Mouse (Mus musculus): ENCODE measurements at regions not wholly inside any gene's neighbourhood (a gene's known extent, or its start where the extent isn't known, plus 50 kb on each side); places are given as distances from the start of the nearest gene placed in this dataset.
A peak's percentile ranks its signal among the peaks of the same experiment; 100 is the strongest.

DNA sequence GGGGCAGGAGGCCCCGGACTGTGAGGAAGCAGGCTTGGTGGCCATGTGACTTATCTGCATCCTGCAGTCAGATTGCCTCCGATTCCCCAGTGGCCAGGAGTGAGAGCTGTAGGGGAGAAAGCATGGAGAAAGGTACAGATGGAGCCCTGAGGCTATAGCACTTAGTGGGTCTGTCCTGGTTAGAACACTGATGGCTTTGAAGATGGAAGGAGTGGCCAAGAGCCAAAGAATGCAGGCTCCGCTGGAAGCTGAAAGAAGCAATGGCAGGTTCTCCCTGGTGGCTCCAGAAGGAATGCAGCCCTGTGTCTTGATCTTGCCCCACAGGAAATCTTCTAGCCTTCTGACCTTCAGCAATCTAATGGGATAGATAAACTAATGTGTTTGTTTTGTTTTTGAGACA, 926.3 kb downstream of the 4930447A16Rik start:
- H3K4me3 ChIP-seq (replicated peaks; ENCODE audit: low read length): no peak overlapping the region
- no peak overlapping the region for H3K27ac ChIP-seq
- no peak overlapping the region for H3K9ac ChIP-seq
- no peak for DNase-seq (ENCODE audit: low spot score)
- H3K4me2 ChIP-seq (replicated peaks): no peak overlapping the region
- H3K27me3 ChIP-seq (ENCODE audit: control insufficient read depth, insufficient read depth, low read length): no peaks in the 10 kb centered on the region
- H3K36me3 ChIP-seq (replicated peaks; ENCODE audit: control insufficient read depth, insufficient read depth): no peaks in the 10 kb centered on the region
- H3K9me3 ChIP-seq (ENCODE audit: control insufficient read depth, low read length): no peaks in the 10 kb centered on the region; the same call in 1 of the 2 replicates
- 84% methylated on average over 3 of the region's 3 CpGs for WGBS
- no peak for ATAC-seq (ENCODE audit: low FRiP score)
- no peaks in the 10 kb centered on the region for H3K4me1 ChIP-seq (replicated peaks; ENCODE audit: control insufficient read depth, insufficient read depth, low read length)

DNA sequence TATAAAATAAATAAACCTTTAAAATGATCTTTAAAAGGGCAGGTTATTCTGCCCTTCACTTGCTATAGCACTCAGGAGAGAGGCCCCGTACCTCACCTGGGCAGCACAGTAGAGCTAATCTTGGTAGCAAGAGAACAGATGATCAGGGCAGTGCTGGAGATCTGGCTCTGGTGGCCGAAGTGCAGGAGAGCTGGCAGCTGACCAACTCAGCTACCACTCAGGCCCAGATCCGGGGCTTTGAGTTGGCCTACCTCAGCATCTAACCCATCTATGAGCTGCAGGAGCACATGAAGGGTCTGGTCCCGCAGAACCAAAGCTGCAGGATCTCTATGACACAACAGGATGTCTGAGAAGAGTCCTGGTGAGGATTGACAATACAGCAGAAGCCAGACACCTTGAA, 928.0 kb downstream of the 4930447A16Rik start:
- no peak overlapping the region for H3K4me3 ChIP-seq (replicated peaks; ENCODE audit: low read length)
- ATAC-seq (ENCODE audit: low FRiP score): no peak
- H3K9ac ChIP-seq: no peak overlapping the region
- WGBS: 83% methylated on average over 4 of the region's 4 CpGs
- no peak overlapping the region for H3K27ac ChIP-seq
- no peaks in the 10 kb centered on the region for H3K27me3 ChIP-seq (ENCODE audit: control insufficient read depth, insufficient read depth, low read length)
- DNase-seq (ENCODE audit: low spot score): no peak
- no peaks in the 10 kb centered on the region for H3K36me3 ChIP-seq (replicated peaks; ENCODE audit: control insufficient read depth, insufficient read depth)
- H3K9me3 ChIP-seq (ENCODE audit: control insufficient read depth, low read length): no peaks in the 10 kb centered on the region; the same call in 1 of the 2 replicates
- no peak overlapping the region for H3K4me2 ChIP-seq (replicated peaks)
- no peaks in the 10 kb centered on the region for H3K4me1 ChIP-seq (replicated peaks; ENCODE audit: control insufficient read depth, insufficient read depth, low read length)

DNA sequence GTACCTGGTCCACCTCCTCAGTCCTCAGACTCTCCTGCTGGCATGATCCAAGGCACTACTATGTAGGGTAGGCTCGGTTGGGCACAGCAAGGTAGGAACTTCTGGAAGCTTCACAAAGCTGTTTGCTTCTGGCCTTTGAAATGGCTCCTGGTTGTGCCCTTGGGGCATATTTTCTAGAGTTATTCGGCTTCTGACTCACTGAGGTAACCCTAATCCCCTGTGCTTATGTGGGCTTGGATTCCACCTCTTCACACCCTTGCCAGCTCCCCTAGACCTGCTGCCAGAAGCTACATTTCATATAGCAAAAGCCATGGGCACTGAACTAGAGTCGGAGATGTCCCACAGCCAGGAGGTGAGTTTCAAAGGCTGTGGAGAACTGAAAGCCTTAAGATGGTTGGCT, 933.7 kb downstream of the 4930447A16Rik start:
- Histone ChIP-seq H3K9ac (no peak overlapping the region), H3K4me3 (replicated peaks; ENCODE audit: low read length) (no peak overlapping the region), H3K4me2 (replicated peaks) (no peak overlapping the region), H3K4me1 (replicated peaks; ENCODE audit: control insufficient read depth, insufficient read depth, low read length) (no peaks in the 10 kb centered on the region), H3K36me3 (replicated peaks; ENCODE audit: control insufficient read depth, insufficient read depth) (no peaks in the 10 kb centered on the region), H3K27me3 (ENCODE audit: control insufficient read depth, insufficient read depth, low read length) (no peaks in the 10 kb centered on the region), H3K27ac (no peak overlapping the region), H3K9me3 (ENCODE audit: control insufficient read depth, low read length) (peaks cover 10% of the 10 kb centered on the region; the same call in 1 of the 2 replicates)
- 91% methylated on average over 3 of the region's 3 CpGs for WGBS
- DNase-seq (ENCODE audit: low spot score): no peak
- ATAC-seq (ENCODE audit: low FRiP score): no peak

DNA sequence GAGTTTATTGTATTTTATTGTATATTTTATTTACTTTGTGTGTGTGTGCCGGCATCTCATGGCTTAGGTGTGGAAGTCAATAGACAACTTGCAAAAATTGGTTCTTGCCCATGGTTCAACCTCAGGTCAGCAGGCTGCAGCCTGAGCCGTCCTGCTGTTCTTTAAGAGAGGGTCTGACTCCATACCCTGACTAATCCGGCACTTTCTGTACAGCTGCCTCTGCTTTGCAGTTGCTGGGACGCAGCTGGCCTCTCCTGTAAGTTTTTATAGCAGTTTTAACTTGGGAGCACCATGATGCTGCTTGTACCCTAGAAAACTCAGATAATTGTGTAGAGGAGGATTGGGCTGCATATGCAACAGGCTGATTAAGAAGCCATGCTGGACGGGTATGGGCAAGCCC, 938.2 kb downstream of the 4930447A16Rik start:
- Histone ChIP-seq H3K4me2 (replicated peaks) (no peak overlapping the region), H3K27me3 (ENCODE audit: control insufficient read depth, insufficient read depth, low read length) (no peaks in the 10 kb centered on the region), H3K4me3 (replicated peaks; ENCODE audit: low read length) (no peak overlapping the region), H3K9ac (no peak overlapping the region), H3K4me1 (replicated peaks; ENCODE audit: control insufficient read depth, insufficient read depth, low read length) (no peaks in the 10 kb centered on the region), H3K9me3 (ENCODE audit: control insufficient read depth, low read length) (peaks cover 10% of the 10 kb centered on the region; the same call in 1 of the 2 replicates), H3K36me3 (replicated peaks; ENCODE audit: control insufficient read depth, insufficient read depth) (no peaks in the 10 kb centered on the region), H3K27ac (no peak overlapping the region)
- DNase-seq (ENCODE audit: low spot score) (no peak), ATAC-seq (ENCODE audit: low FRiP score) (no peak)
- WGBS: 79% methylated on average over 5 of the region's 5 CpGs

DNA sequence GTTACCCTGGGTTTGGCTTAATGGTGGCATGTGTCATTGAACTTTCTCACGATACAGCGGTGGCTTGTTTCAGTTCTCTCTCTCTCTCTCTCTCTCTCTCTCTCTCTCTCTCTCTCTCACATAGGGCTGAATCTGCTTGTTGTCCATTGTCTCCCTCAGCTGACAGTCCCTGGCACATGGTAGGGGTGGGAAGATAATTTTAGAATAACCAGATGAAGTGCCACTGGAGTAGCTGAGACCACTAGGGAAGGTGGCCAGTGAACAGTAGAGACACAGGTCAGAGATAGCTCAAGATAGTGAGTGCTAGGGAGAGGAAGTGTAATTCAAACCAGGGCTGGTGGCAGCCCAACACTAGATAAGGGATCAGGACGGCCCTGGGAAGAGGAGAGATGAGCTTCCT, 938.7 kb downstream of the 4930447A16Rik start:
- Histone ChIP-seq H3K27ac (no peak overlapping the region), H3K4me3 (replicated peaks; ENCODE audit: low read length) (no peak overlapping the region), H3K27me3 (ENCODE audit: control insufficient read depth, insufficient read depth, low read length) (no peaks in the 10 kb centered on the region), H3K4me2 (replicated peaks) (no peak overlapping the region), H3K9me3 (ENCODE audit: control insufficient read depth, low read length) (peaks cover 10% of the 10 kb centered on the region; the same call in 1 of the 2 replicates), H3K9ac (no peak overlapping the region), H3K36me3 (replicated peaks; ENCODE audit: control insufficient read depth, insufficient read depth) (no peaks in the 10 kb centered on the region), H3K4me1 (replicated peaks; ENCODE audit: control insufficient read depth, insufficient read depth, low read length) (no peaks in the 10 kb centered on the region)
- ATAC-seq (ENCODE audit: low FRiP score): no peak
- DNase-seq (ENCODE audit: low spot score): no peak
- 84% methylated on average over 3 of the region's 3 CpGs for WGBS

DNA sequence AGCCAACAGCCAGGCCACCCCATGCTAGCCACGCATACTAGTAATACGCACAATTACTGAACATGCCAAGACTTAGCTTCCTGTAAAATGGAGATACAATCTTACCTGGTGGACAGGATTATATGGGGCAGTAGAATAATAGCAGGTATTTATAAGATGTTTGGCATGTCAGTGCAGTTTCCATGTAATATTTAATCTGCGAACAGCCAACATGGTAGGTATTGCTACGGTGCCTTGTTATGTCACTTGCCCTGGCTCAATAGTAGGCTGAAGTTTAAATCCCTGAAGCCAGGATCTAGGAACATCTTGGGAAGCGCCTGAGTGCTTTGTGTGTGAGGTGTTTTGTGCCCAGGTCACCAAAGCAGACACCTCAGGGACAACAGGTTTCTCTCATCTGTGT, 942.3 kb downstream of the 4930447A16Rik start:
- WGBS: 94% methylated on average over 5 of the region's 5 CpGs

DNA sequence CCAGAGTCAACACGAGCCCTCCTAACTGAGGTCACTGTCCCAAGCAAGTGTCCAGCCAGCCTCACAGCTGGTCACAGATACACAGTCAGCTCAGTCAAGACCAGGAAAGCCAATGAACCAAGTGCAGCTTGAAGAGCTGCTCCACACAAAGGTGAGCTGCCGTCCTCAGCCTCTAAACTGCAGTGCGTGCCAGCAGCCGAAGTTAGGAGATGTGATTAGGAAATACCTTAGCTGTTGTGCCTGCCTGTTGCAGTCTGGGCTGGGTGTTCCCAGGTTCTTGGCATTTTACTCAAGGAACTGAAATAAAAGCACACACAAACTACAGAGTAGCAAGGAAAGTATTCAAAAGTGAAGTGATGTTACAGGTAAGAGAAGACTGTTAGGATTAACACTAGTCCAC, 942.9 kb downstream of the 4930447A16Rik start:
- no peak for ATAC-seq (ENCODE audit: low FRiP score)
- WGBS: 92% methylated on average over 4 of the region's 4 CpGs

More for the DNA sequence above, 942.3 kb downstream of the 4930447A16Rik start:
- H3K4me3 ChIP-seq (replicated peaks; ENCODE audit: low read length): no peak overlapping the region
- no peak overlapping the region for H3K9ac ChIP-seq
- no peak for ATAC-seq (ENCODE audit: low FRiP score)
- DNase-seq (ENCODE audit: low spot score): no peak
- no peaks in the 10 kb centered on the region for H3K36me3 ChIP-seq (replicated peaks; ENCODE audit: control insufficient read depth, insufficient read depth)
- H3K4me2 ChIP-seq (replicated peaks): no peak overlapping the region
- no peaks in the 10 kb centered on the region for H3K27me3 ChIP-seq (ENCODE audit: control insufficient read depth, insufficient read depth, low read length)
- no peaks in the 10 kb centered on the region for H3K4me1 ChIP-seq (replicated peaks; ENCODE audit: control insufficient read depth, insufficient read depth, low read length)
- H3K27ac ChIP-seq: no peak overlapping the region
- no peaks in the 10 kb centered on the region for H3K9me3 ChIP-seq (ENCODE audit: control insufficient read depth, low read length)

DNA sequence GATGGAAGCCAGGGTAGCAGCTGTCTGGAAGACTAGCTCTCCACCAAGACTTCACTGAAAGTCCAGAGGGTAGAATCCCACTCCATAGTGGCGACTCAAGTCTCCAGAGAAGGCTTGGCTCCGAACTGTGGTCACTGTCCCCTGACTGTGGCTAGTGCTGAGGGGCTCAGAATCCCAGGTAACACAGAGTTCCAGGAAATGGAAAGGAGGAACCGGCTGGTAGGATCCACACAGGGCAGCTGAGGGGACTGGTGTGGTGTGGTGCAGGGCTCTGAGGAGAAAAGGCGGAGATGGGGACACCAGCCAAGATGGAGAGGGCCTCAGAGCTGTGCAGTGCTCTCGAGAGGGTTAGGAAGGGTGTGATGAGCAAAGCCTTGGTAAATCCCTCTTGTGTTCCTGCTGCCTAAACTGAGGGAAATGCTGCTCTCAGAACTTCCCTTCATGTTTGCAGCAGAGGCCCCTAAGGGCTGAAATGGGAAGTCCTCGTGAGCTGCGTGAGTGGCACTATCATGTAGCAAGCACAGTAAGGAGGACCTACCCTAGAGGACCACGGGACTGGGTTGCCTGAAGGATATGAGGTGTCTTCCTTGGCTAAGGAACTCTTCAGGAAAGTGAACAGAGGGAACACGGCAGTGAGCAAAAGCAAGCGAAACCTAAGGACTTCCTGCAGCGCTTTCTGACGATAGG, 946.2 kb downstream of the 4930447A16Rik start:
- DNase-seq (ENCODE audit: low spot score) (no peak), ATAC-seq (ENCODE audit: low FRiP score) (no peak)
- no peak overlapping the region for H3K4me2 ChIP-seq (replicated peaks)
- H3K27ac ChIP-seq: no peak overlapping the region
- no peak overlapping the region for H3K4me3 ChIP-seq (replicated peaks; ENCODE audit: low read length)
- H3K36me3 ChIP-seq (replicated peaks; ENCODE audit: control insufficient read depth, insufficient read depth): no peaks in the 10 kb centered on the region
- 0 out of 2 replicates have a peak, but pooled peaks cover 7% of the 10 kb centered on the region for H3K4me1 ChIP-seq (replicated peaks; ENCODE audit: control insufficient read depth, insufficient read depth, low read length)
- H3K9ac ChIP-seq: no peak overlapping the region
- H3K9me3 ChIP-seq (ENCODE audit: control insufficient read depth, low read length): no peaks in the 10 kb centered on the region
- H3K27me3 ChIP-seq (ENCODE audit: control insufficient read depth, insufficient read depth, low read length): no peaks in the 10 kb centered on the region
- 88% methylated on average over 12 of the region's 12 CpGs for WGBS

More for the DNA sequence above, 942.9 kb downstream of the 4930447A16Rik start:
- Histone ChIP-seq H3K9ac (no peak overlapping the region), H3K27ac (no peak overlapping the region), H3K36me3 (replicated peaks; ENCODE audit: control insufficient read depth, insufficient read depth) (no peaks in the 10 kb centered on the region), H3K4me3 (replicated peaks; ENCODE audit: low read length) (no peak overlapping the region), H3K4me1 (replicated peaks; ENCODE audit: control insufficient read depth, insufficient read depth, low read length) (no peaks in the 10 kb centered on the region), H3K27me3 (ENCODE audit: control insufficient read depth, insufficient read depth, low read length) (no peaks in the 10 kb centered on the region), H3K9me3 (ENCODE audit: control insufficient read depth, low read length) (no peaks in the 10 kb centered on the region), H3K4me2 (replicated peaks) (no peak overlapping the region)
- no peak for DNase-seq (ENCODE audit: low spot score)

DNA sequence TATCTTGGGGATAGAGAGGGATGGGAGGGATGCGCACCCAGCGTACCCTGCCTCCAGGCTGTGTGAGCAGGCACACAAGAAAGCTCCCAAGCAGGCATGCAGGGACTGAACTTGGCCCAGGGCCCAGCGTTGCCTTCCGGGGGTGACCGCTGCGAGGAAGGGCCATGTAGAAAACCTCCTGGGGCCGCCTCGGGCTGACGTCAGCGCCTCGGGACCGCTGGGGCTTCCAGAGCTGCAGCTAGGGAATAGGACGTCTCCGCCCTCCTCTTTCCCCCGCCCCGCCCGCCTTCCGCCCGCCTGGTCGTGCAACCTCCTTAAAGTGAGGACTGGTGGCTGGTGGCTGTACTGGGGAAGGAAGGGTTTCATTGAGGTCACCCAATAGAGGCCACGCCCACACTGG, 948.4 kb downstream of the 4930447A16Rik start:
- no peaks in the 10 kb centered on the region for H3K9me3 ChIP-seq (ENCODE audit: control insufficient read depth, low read length)
- 0 out of 2 replicates have a peak, but pooled peaks cover 7% of the 10 kb centered on the region for H3K4me1 ChIP-seq (replicated peaks; ENCODE audit: control insufficient read depth, insufficient read depth, low read length)
- H3K27me3 ChIP-seq (ENCODE audit: control insufficient read depth, insufficient read depth, low read length): no peaks in the 10 kb centered on the region
- ATAC-seq (ENCODE audit: low FRiP score): peak; percentile 74; the same call in 1 of the 2 replicates
- peak overlapping the region; percentile 51 for H3K4me2 ChIP-seq (replicated peaks)
- no peak overlapping the region for H3K27ac ChIP-seq
- peak; percentile 67 for DNase-seq (ENCODE audit: low spot score)
- no peaks in the 10 kb centered on the region for H3K36me3 ChIP-seq (replicated peaks; ENCODE audit: control insufficient read depth, insufficient read depth)
- WGBS: 6% methylated on average over 20 of the region's 21 CpGs
- peak overlapping the region; percentile 45; the same call in 1 of the 2 replicates for H3K9ac ChIP-seq
- peak overlapping the region; percentile 20 for H3K4me3 ChIP-seq (replicated peaks; ENCODE audit: low read length)
